Mouse (Mus musculus): ENCODE results near the gene Zbtb42.
A peak's percentile ranks its signal among the peaks of the same experiment; 100 is the strongest.

DNA sequence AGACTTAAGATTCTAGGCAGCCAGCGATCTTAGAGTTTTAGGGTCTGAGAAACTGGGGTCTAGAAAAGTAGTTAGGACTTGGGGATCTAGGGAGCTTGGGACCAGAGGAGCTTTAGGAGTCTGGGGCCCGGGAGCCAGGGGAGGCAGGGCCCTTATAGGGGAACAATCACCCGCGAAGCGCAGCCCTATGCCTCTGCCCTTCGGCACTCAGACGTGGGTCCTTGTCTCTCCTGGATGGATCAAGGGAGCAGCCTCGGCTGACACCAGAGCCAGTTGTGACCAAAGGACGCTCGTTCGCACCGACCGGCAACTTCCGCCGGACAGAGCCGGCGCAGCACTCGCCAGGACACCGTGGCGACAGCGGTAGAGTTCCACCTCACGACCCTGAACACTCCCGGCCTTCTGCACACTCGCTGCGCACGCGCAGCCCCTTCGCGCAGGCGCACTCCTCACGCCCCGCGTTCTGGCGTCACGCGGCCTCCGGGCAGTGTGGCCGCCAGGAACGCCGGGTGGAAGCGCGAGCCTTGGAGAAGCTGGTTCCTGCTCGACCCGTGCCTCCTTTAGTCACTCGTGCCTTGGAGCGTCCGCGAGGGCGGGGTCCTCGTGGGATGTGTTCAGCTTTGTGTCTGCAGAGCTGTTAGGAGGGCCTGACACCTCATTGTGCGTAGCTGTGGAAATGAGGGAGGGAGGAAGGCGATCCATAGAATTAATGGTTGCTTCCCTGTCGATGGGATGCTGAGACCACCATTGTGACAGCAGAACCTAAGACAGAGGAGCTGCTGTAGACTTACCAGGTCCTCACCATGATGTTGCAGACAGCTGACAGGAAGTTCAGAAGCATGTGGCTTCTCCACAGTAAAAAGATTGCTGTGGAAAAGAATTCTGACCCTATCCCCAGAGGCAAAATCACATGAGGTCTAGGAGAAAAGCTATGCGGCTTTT, 14.8 kb downstream of the Zbtb42 start:
- TF ChIP-seq CTCF (IDR thresholded peaks at IDR 0.05), result no peak
- TF ChIP-seq POLR2A (IDR thresholded peaks at IDR 0.05; ENCODE audit: insufficient read depth, low read depth, low read length), result peak; percentile 98

Data from heart, adult 2 months (tissue).